Mouse (Mus musculus) frontal cortex, adult (tissue): ENCODE measurements at regions not wholly inside any gene's neighbourhood (a gene's known extent, or its start where the extent isn't known, plus 50 kb on each side); places are given as distances from the start of the nearest gene placed in this dataset.

Source experiments
- ATAC-seq: cut with Nextera tagmentation; 2 replicates; pipeline ENCODE4 v1.9.2; 2017; ENCODE audit warnings: mild to moderate bottlenecking, moderate library complexity, mixed read lengths; ENCODE audit not compliant: low TSS enrichment

DNA sequence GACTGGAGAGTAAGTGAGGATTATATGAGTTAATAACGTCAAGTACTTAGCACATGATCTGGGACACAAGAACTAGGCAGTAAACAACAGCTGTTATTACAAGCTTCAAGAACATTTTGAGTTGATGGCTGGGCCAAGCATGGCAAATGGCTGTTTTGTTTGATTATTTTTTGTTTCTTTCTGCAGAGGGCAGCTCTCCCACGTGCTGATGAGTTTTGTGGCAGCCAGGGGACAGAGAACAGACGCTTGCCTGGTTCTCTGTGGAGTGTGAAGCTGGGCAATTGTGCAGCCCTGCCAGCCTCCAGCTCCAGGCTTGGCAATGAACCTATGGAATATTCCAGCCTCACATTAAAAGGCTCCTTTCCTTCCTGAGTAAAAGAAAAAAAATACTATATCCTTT, 592.2 kb downstream of the Tox3 start:
- ATAC-seq: no peak

DNA sequence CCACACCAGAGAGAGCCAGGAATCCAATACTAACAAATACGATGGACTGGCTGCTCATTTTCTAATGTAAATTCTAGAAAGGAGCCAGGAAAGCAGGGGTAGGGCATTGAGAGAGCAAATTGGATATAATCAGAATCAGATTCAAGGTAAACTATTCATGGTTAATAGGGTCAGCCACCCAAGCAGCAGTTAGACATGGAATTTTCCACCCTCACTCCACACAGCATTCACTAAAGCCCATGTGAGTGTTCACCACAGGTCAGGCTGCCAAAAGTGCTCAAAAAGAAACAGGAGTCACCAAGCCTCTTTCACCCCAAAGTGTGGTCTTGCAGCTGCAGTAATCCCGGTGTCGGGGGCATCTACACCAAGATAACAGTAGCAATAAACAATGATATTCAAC, 596.9 kb downstream of the Tox3 start:
- ATAC-seq: no peak

DNA sequence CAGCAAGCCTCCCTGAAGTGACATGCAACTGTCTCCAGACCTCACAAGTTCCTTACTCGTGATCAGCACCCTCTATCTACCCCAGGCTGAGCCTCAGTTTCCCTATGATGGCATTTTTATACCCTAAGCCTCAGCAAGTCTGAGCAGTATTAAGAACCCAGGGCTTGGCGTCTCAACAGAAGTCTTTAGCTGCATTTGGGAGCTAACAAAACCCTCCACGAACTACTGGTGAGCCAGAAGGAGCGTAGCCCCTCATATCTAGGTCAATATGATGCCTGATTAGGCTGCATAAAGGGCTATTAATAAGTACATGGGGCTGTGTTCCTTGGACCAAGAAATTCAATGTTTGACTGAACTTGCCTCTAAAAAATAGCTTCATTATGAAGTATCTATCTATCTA, 600.4 kb downstream of the Tox3 start:
- no peak for ATAC-seq

DNA sequence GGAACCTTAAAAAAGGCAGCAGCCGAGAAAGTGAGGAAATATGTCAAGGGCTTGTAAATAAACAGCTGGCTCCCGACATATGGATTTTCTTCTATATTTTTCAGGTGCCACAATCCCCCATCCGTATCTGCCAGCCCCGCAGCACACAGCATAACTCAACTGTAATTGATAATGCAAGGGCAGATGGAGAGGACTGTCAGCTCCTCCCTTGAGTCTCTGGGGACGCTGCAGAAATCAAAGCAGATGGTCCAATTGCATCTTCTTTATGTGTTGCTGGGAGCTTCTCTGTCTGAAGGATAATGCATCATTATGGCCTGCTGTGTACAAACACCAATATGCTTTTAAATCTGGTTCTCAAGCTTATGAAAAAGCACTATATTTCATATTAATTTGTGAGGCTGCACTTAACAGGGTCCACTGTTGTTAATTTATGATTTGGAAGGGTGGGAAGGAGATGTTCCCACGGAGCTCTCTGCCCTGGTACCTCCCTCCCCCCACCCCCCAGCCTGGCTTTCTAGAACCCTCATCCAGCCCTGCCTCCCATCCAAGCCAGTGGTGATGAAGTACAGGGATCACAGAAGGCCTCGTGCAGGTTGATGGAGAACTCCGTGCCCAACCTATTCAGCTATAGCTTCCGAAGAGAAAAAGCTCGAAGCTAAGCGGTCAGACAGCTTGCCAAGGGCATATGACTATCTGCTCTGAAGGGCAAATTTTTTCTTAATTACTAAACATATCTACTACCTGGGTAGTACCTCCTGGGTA, 603.7 kb downstream of the Tox3 start:
- no peak for ATAC-seq

DNA sequence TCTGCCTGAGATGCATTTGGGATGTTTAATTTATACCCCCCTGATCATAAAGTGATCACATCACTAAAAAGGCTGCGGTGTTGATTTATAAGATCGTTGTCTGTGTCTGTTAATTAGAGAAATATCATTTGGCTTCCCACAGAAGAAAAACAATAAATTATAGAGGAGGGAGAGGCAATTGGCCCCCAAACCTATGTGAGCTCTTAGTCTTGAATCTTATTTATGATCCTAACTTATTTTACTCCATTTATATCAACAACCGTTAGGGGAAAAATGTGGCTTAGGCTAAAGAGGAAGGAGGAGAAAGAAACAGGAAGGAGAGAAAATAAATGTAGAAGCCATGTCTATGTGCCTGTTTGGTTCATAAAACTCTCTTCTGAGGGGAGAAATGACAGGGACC, 609.5 kb downstream of the Tox3 start:
- no peak for ATAC-seq

DNA sequence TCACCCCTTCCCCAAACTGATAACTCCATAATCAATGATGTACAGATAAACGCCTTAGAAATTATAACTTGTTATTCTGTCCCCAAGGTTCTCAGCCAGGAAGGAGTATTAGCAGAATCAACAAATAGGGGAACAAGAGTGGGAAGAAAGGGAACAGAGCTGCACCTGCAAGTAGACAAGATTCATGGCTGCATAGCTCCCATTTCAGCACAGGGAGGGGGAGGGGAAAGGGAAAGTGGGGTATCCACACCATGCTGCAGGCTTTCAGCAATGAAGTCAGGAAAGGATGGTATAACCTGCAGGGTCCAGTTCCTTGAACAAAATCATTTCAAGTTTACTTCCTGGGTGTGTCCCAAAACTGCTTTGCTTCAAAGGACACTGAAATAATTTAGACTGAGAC, 610.5 kb downstream of the Tox3 start:
- no peak for ATAC-seq

DNA sequence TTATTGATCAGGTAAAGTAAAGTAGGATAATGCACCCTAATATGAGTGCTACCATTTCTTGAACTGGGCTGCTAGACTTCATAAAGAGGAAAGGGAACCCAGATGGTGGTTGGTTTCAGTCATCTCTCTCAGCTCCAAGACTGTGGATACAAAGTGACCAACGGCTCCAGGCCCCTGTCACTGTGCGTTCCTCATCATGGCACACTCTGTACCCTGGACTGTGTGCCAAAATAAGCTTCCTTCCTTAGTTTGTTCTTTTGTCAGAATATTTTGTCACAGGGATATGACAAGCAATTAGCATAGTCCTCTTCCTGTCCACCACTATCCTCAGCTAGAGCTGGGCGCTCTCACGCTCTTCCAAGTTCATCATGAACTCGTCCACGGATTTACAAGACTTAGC, 620.9 kb downstream of the Tox3 start:
- no peak for ATAC-seq

DNA sequence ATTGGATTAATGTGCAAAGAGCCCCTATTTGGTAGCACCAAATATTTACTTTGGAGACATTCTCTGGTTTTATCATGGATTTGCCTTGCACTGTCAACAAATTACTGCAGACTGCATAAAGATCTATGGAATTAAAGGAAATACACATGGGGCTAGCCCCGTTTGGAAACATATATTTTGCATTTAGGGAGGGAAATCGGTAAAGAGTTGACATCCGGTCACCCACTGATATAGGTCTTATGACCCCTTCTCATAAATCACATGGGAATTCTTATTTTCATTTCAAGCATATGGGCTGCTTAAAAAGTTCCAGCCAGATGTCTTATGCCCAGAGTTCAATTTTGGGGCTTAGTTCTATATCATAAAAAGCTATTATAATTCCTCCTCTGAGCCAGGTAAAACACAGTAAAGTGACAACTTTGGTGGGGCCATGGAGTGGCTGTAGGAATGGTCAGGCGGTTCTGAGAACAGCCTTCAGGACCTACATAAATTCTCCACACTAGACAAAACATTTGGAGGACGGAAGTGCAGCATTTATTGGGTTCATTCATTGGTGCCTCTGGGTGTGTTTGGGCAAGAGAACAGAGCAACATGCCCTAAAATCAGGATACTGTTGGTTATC, 626.3 kb downstream of the Tox3 start:
- no peak for ATAC-seq

DNA sequence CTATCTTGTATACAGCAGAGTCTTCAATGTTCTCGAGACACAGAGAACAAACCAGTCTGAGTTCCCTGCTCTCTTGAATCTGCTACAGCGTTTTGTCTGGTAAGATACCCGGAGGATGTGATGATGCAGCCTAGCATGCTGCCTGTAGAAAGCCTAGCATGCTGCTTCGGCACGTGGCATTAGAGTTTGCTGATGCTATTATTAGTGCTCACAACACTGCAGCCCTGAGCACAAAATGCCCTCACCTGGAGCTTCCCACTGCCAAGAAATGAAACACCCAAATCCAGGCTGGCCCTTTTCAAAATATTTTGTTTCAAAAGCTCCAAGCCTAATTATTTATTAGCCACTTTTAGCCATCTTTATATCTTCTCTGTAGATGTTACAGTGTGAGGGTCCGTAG, 634.3 kb downstream of the Tox3 start:
- no peak for ATAC-seq

DNA sequence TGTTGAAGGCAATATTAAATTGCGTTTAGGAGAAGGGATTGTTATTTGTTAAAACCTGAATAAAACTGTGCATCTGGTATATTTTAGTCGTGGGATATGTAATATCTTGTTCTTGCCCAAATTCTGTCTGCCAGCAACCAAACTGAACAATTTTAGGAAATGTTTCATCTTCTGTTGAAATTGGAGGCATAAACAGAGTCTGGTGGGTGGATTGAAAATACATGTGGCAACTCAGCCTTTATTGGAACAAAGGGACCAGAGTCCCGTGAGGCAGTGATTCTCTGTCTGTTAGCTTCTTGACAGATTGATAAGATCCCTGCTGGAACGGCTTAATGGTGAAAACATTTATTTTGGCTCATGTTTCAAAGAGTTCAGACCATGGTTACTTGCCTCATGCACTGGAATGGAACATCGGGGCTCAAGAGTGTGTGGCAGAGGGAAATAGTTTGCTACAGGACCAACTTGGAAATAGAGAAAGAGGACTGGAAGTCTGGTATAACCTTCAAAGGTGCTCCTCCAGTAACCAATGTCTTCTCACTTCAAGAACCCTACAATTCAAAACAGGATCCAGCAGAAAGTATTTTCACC, 640.7 kb downstream of the Tox3 start:
- no peak for ATAC-seq

DNA sequence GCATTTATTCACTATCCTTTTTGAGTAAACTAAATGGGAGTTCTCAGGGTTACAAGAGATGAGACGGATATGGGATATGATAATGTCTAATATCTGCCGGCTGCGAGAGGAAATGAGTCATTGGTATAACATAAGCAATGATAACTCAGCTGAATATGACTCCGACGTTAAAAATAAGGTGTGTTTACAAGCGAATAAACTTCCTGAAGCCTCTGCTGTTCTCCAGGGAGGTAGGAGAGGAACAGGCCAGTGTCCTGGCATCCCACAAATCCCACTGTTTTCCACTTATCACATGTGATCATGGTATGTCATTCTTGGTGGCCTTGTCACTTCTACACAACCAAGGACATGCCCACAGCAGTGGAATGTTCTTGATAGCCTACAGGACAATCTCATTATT, 641.7 kb upstream of the Sall1 start:
- ATAC-seq: no peak

DNA sequence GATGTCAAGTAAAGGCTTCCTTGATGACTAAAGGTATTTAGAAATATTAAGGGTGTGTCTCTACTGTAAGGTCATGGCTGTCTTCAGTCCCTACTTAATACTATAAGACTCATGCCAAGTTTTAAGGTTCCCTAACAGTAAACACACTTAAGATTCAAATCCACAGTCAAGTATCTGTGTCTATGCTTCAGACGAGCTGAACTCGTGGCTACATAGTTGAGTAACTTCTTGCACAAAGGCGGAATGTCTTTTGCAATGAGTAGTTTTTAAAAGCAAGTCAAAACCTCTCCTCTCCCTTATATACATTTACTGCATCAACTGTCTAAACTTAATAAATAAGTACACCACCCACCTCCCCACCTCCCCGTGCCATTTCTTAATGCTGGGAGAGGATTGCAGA, 637.0 kb upstream of the Sall1 start:
- ATAC-seq: no peak

DNA sequence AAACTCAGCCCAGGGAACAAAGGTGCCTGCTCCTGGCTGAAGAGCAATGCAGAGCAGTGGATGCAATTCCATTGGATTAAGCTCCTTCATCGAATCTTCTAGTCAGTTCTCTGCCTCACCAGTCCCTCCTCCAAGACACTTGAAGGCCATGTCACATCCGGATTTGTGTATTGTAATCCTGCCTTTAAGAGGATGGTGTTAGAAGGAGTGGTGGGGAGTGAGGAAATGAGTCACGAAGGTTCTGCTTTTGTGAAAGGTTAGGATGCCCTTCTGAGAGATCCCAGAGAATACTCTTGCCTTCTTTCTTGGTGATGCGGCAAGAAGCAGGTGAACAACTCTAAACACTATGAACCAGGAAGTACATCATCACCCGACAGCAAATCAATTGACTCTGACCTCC, 636.4 kb upstream of the Sall1 start:
- ATAC-seq: no peak

DNA sequence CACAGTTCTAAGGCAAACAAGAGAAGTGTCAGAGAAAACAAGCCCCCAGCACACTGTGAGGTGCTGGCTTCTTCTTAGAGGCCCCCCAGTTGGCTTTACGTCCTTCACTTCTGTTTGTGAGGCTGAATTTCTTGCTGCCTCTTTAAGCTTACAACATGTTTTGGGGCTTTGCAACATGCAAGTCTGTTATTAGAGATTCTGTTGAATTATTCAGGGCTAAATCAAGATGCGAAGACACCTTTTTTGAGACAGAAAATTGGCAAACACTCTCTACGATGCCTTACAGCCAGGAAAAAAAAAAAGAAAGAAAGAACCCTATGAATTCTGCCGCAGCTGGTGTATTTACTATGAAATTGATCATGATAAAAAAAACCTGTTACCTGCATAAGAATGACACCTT, 635.6 kb upstream of the Sall1 start:
- ATAC-seq: no peak

DNA sequence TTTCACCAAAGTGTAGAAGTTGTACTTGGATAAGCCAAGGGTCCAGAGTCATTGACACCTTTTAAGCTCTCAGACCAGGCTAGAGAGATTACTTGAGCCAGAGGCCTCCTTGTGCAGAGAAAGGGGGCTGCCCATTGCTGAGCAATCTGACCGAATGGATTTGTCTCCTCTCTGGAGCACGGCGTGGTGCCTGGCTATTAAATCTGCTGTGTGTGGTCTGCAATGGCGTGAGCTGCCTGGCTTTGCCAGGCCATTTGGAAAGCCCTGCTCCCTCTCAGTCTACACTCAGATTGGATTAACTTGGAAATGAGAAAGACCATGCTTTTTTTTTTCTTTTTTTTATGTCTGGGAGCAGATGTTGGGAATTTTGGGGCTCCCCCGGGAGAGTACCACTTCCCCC, 633.3 kb upstream of the Sall1 start:
- ATAC-seq: no peak

DNA sequence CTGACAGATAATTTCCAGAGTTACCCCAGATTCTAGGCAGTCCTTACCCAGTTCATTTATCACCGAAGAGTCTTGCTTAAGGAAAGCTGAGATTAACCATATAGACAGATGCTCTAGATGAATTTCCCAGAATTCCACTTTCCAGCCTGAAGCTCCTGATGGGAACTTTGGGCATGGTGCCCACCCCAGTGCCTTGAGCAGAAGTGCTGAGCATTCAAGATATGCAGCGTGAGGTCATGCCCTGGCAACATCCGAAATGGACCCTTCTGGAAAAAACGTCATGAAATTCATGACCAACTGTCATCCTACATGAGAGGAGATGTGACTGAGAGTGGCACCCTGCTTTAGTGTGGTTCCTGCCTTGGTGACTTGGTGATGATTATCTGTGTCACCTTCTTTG, 629.9 kb upstream of the Sall1 start:
- ATAC-seq: no peak

DNA sequence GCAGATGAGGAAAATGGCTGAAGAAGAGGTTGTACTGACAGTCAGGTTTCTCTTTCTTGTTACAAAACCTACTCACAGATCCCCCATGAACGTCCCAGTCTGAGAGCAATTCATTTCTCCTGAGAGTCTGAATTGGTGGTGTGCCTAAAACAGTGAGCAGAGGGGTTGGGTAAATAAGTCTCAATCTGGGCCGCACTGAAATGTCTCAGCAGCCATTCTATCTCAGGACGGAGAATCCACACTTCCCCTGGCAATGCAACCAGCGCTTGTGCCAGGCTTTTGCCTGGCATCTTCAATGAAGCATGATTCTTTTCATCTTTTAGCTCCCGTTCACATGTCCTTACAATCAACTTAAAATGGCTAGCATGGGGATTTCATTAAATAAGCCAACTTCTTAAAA, 628.7 kb upstream of the Sall1 start:
- ATAC-seq: no peak

DNA sequence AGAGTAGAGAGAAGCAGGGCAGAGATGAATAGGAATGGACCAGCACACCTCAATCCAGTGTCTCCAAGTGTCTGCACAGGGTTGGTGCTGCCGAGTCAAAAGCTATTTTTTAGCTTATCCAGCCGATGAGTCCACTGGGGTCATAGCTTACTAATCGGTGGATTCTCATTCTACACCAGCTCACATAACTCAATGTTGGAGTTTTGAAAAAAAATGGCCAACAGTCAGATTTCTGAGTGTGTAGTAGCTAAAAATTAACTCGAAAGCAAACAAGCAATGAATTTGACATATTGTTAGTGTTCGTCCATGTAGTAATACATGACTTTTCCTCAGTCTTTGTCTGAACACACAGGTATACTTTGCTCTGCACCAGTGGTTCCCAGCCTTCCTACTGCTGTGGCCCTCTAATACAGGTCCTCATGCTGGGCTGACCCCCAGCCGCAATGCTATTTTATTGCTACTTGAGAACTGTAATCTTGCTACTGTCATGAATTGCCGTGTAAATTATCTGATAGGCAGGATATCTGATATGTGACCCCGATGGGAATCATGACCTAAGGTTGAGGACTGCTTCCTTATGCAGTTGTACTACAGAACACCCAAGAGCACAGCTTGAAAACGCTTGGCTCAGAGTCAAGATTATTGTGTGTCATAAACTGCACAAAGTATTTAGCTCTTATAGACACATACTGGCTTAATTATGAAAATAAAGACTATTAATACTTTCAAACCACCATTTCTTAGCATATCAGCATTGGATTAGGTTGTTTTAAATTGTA, 621.1 kb upstream of the Sall1 start:
- ATAC-seq: no peak

DNA sequence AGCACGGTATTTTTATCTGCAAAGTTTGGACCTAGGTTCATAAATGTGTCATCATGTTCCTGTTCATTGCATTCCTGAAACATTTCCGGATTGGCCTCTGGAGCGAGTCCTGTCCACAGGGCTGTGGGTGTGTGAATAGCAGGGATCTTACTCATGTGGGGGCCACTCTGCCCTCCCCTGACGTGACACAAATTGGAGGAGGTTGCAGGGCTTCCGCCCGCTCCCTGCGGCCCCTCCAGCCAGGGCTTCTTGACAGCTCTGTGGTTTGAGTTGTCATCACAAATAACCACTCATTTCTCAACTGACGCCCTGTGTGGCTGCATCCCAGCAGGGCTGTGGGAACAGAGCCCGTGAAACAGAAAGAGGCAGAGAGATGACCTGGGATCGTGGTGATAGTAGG, 619.9 kb upstream of the Sall1 start:
- ATAC-seq: no peak

DNA sequence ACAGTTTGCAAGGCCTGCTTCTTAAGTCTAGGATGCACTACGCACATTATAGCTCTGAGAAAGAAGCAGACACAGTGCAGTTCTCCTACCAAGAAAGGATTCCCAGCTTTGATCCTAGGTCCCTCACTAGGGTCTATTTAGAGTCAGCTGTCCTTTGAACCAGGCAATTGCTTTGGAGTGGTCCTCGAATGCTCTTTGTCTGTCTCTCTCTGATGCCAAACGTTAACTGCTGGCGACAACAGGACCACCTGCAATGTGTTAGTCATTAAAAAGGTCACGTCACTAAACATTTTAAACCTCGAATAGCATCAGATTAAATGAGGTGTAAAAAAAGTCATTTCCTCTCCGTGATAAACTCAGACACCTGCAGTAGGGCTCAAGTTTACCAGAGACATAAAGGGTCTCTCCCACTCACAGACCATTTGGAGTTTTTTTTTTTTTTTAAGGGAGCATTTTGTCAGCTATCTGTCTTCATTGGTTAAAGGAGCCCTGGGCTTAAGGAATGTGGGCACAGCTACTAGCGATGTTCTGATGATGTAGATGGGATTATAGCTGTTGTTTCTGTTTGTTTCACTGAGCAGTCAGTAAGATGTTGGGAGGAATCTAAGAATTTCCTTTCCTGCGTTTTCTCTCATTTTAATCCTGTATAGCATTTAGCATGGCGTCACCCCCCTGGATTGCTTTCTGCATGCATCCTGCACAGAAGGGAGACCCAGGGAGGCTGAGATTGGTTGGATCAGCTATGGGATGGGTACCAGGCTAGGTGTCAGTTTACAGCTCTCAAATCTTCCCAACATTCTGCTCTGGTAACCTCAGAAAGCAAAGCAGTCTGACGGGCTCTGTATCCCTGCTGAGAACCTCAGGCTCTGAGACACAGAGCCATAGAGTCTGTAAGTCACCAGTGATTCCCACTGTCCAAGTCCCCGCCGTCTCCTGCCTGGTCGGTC, 615.3 kb upstream of the Sall1 start:
- no peak for ATAC-seq

DNA sequence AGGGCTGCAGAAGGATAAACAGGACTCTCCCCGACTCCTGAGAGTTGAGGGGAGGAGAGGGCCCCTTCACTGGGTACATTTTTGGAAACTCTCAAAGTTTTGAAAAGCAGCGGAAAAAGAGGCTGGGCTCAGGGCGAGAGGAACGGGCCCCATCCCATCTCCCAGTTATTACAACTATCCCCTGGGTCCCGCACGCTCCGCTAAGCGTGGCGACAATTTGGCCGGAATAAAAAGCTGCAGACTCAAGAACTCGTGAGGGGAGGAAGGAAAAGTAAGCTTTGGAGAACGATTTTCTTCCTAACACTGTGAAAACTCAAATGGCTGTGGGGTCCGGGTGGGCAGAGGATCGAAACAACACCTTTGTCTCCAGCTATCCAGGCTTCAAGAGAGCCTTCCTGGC, 611.4 kb upstream of the Sall1 start:
- ATAC-seq: no peak
